Mouse (Mus musculus) neural tube, embryonic 12.5 days (tissue): ENCODE measurements at regions not wholly inside any gene's neighbourhood (a gene's known extent, or its start where the extent isn't known, plus 50 kb on each side); places are given as distances from the start of the nearest gene placed in this dataset.

Experiments
- ATAC-seq: fragments of 200-750 bp; cut with Nextera tagmentation; 2 replicates; pipeline ENCODE4 v1.8.0; 2017; ENCODE audit warnings: low read depth, mild to moderate bottlenecking, moderate TSS enrichment, moderate library complexity; ENCODE audit not compliant: low FRiP score
- H3K27ac ChIP-seq: fragments of 300-500 bp; sonication (generic); 2 replicates; pipeline ENCODE4 v1.5.1; 2016
- H3K27me3 ChIP-seq: fragments of 300-500 bp; sonication (generic); replicated peaks from 2 replicates; pipeline ENCODE4 v1.6.1; 2016; ENCODE audit warnings: mild to moderate bottlenecking
- H3K36me3 ChIP-seq: fragments of 300-500 bp; sonication (generic); 2 replicates; pipeline ENCODE4 v1.6.1; 2016; ENCODE audit warnings: mild to moderate bottlenecking
- H3K4me1 ChIP-seq: fragments of 300-500 bp; sonication (generic); 2 replicates; pipeline ENCODE4 v1.6.1; 2016
- H3K4me2 ChIP-seq: fragments of 300-500 bp; sonication (generic); replicated peaks from 2 replicates; pipeline ENCODE4 v1.6.1; 2016; ENCODE audit warnings: mild to moderate bottlenecking
- H3K4me3 ChIP-seq: fragments of 300-500 bp; sonication (generic); 2 replicates; pipeline ENCODE4 v1.5.1; 2016
- H3K9ac ChIP-seq: fragments of 300-500 bp; sonication (generic); 2 replicates; pipeline ENCODE4 v1.6.1; 2016; ENCODE audit warnings: mild to moderate bottlenecking
- H3K9me3 ChIP-seq: fragments of 300-500 bp; sonication (generic); 2 replicates; pipeline ENCODE4 v1.6.1; 2016; ENCODE audit warnings: mild to moderate bottlenecking
- WGBS: fragments of 180-500 bp; shearing (Covaris S2); methylation state at CpG from one replicate; pipeline ENCODE4 v1.1.7; 2016; 5-methylcytosine and 5-hydroxymethylcytosine counted together

DNA sequence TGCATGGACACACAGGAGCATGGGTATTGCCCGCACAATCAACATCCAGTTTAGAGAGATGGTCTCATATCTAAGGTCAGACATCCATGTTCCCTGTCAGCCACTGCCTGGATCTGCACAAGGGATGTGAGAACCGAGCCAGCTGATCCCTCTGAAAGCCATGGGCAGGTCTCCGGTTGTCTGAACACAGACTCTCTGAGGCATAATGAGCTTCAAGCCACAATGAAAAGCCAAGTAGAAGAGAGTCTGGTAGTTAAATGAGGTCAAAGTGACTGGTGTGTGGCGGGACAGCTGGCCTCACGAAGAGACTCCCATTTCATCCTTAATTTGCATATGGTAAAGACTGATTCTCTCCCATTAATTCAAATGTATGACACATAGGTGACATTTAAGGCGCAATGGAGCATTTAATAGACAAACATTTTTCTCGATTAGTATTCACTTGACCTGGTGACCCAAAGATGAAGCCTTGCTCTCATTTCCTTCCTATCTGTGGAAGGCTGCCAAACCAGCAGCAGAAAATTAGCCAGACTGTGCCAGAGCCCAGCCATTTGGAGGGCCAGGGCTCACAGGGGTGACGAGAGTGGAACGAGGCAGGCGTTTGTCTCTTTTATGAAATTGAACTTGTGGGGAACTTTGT lies 132.2 kb downstream of the Rpl14 start:
- Histone ChIP-seq H3K9me3 (no peaks in the 10 kb centered on the region), H3K4me2 (no peak overlapping the region), H3K36me3 (no peaks in the 10 kb centered on the region), H3K4me3 (no peak overlapping the region), H3K27me3 (no peaks in the 10 kb centered on the region), H3K9ac (no peak overlapping the region), H3K4me1 (peaks cover 16% of the 10 kb centered on the region), H3K27ac (no peak overlapping the region)
- WGBS = 46% methylated on average over 10 of the region's 10 CpGs
- ATAC-seq = peak; percentile 75

GRCm38 (mm10) chr9:120706562-120707198 lies 135.4 kb downstream of the Rpl14 start:
- H3K27ac ChIP-seq = no peak overlapping the region
- no peaks in the 10 kb centered on the region for H3K36me3 ChIP-seq
- H3K9ac ChIP-seq = no peak overlapping the region
- peaks cover 7% of the 10 kb centered on the region; the same call in 1 of the 2 replicates for H3K9me3 ChIP-seq
- ATAC-seq = no peak
- WGBS = 71% methylated on average over 9 of the region's 9 CpGs
- peaks cover 23% of the 10 kb centered on the region for H3K4me1 ChIP-seq
- H3K4me3 ChIP-seq = no peak overlapping the region
- no peak overlapping the region for H3K4me2 ChIP-seq
- no peaks in the 10 kb centered on the region for H3K27me3 ChIP-seq

- Histone ChIP-seq H3K4me3 (no peak overlapping the region), H3K27me3 (no peaks in the 10 kb centered on the region), H3K9me3 (peaks cover 7% of the 10 kb centered on the region; the same call in 1 of the 2 replicates), H3K36me3 (no peaks in the 10 kb centered on the region), H3K4me1 (peaks cover 16% of the 10 kb centered on the region), H3K4me2 (peak overlapping the region; percentile 40), H3K9ac (no peak overlapping the region), H3K27ac (no peak overlapping the region)
- ATAC-seq = no peak
- WGBS = 28% methylated on average over 11 of the region's 11 CpGs
These were observed 137.3 kb downstream of the Rpl14 start for GRCm38 (mm10) chr9:120708507-120708906.

DNA sequence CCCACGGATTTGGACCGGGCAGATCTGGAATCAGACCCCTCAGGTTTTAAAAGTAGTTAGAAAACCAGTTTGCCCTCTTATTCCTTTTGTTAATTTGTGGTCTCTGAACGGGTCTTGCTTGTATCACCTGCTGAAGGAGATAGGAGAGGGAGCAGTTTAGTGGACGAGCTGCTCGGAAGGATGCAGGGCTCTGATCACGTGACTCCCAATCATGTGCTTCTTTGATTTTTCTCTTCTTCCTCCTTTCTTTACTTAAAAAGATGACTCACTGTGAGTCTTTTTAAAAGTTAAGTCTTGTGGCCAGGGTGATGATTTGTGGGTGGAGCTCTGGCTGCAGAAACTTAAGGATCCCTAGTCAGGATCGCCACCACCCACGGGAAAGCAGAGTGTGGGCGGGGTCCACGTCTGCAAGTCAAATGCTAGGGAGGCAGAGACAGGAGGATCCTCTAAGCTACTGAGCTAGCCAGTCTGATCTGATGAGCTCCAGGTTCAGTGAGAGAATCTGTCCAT lies 138.0 kb downstream of the Rpl14 start:
- 0 out of 2 replicates have a peak overlapping the region, but pooled peaks have one; percentile 40 for H3K4me2 ChIP-seq
- no peak overlapping the region for H3K27ac ChIP-seq
- ATAC-seq = no peak
- 76% methylated on average over 10 of the region's 10 CpGs for WGBS
- H3K9me3 ChIP-seq = peaks cover 7% of the 10 kb centered on the region; the same call in 1 of the 2 replicates
- H3K4me1 ChIP-seq = peaks cover 14% of the 10 kb centered on the region
- no peak overlapping the region for H3K4me3 ChIP-seq
- H3K36me3 ChIP-seq = no peaks in the 10 kb centered on the region
- no peak overlapping the region for H3K9ac ChIP-seq
- H3K27me3 ChIP-seq = no peaks in the 10 kb centered on the region

DNA sequence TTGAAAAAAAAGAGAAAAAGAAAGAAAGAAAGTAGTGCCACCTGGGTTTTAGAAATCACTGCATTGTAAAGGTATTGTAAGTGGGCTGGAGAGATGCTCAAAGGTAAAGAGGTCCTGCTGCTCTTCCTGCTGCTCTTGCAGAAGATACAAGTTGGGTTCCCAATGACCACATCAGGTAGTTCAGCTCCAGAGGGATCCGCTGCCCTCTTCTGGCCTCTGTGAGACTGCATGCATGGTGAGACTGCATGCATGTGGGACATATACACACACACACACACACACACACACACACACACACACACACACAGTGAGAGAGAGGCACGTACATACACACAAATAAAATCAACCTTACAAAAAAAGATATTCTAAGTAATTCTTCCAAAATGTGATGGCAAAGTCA lies 141.7 kb downstream of the Rpl14 start:
- peaks cover 7% of the 10 kb centered on the region; the same call in 1 of the 2 replicates for H3K9me3 ChIP-seq
- H3K4me3 ChIP-seq = no peak overlapping the region
- H3K36me3 ChIP-seq = no peaks in the 10 kb centered on the region
- H3K27ac ChIP-seq = no peak overlapping the region
- peaks cover 11% of the 10 kb centered on the region for H3K4me1 ChIP-seq
- no peaks in the 10 kb centered on the region for H3K27me3 ChIP-seq
- no peak overlapping the region for H3K4me2 ChIP-seq
- H3K9ac ChIP-seq = no peak overlapping the region
- ATAC-seq = no peak
- WGBS = 100% methylated on average over 2 of the region's 2 CpGs

- no peak overlapping the region for H3K4me3 ChIP-seq
- no peak overlapping the region for H3K27ac ChIP-seq
- no peak for ATAC-seq
- no peak overlapping the region for H3K4me2 ChIP-seq
- no peaks in the 10 kb centered on the region for H3K36me3 ChIP-seq
- no peaks in the 10 kb centered on the region for H3K27me3 ChIP-seq
- no peak overlapping the region for H3K9ac ChIP-seq
- no peaks in the 10 kb centered on the region for H3K4me1 ChIP-seq
- WGBS = 85% methylated on average over 7 of the region's 7 CpGs
- peaks cover 7% of the 10 kb centered on the region; the same call in 1 of the 2 replicates for H3K9me3 ChIP-seq
These were observed 144.4 kb downstream of the Rpl14 start for GRCm38 (mm10) chr9:120715665-120716121.

DNA sequence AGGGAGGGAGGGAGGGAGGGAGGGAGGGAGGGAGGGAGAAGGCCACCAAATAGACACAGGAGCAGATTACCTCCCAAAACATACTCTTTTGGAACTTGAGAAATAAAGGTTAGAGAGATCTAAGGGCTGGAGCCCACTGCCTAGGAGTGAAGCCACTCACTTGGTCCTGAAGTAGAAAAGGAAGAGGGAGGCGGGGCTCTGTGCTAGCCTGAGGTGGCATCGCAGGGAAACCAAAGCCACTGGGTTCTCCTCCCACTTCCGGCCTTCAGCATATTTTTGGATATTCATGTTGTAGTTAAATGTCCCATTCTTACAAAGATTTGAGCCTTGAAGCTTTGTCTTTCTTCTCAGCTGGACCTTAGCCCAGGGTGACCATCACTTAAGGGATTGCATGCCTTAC lies 147.6 kb downstream of the Rpl14 start:
- Histone ChIP-seq H3K4me2 (no peak overlapping the region), H3K9ac (no peak overlapping the region), H3K36me3 (no peaks in the 10 kb centered on the region), H3K4me1 (no peaks in the 10 kb centered on the region), H3K9me3 (no peaks in the 10 kb centered on the region), H3K4me3 (no peak overlapping the region), H3K27me3 (no peaks in the 10 kb centered on the region), H3K27ac (no peak overlapping the region)
- ATAC-seq = no peak
- 90% methylated on average over 3 of the region's 3 CpGs for WGBS

- Histone ChIP-seq H3K9ac (no peak overlapping the region), H3K36me3 (no peaks in the 10 kb centered on the region), H3K27ac (no peak overlapping the region), H3K4me1 (no peaks in the 10 kb centered on the region), H3K4me2 (no peak overlapping the region), H3K27me3 (no peaks in the 10 kb centered on the region), H3K9me3 (0 out of 2 replicates have a peak, but pooled peaks cover under 1% of the 10 kb centered on the region), H3K4me3 (no peak overlapping the region)
- ATAC-seq = no peak
- WGBS = 89% methylated on average over 9 of the region's 9 CpGs
These were observed 150.3 kb downstream of the Rpl14 start for GRCm38 (mm10) chr9:120721451-120722123.

- Histone ChIP-seq H3K4me1 (no peaks in the 10 kb centered on the region), H3K9ac (no peak overlapping the region), H3K9me3 (0 out of 2 replicates have a peak, but pooled peaks cover 7% of the 10 kb centered on the region), H3K4me3 (no peak overlapping the region), H3K36me3 (no peaks in the 10 kb centered on the region), H3K27me3 (no peaks in the 10 kb centered on the region), H3K27ac (no peak overlapping the region), H3K4me2 (no peak overlapping the region)
- 78% methylated on average over 5 of the region's 5 CpGs for WGBS
- ATAC-seq = no peak
These were observed 151.8 kb downstream of the Rpl14 start for GRCm38 (mm10) chr9:120723026-120723425.

GRCm38 (mm10) chr9:120731952-120732622 lies 160.8 kb downstream of the Rpl14 start:
- WGBS = 39% methylated on average over 8 of the region's 8 CpGs
- Histone ChIP-seq H3K27ac (no peak overlapping the region), H3K36me3 (no peaks in the 10 kb centered on the region), H3K9me3 (0 out of 2 replicates have a peak, but pooled peaks cover 1% of the 10 kb centered on the region), H3K27me3 (no peaks in the 10 kb centered on the region), H3K9ac (no peak overlapping the region), H3K4me2 (no peak overlapping the region), H3K4me3 (no peak overlapping the region), H3K4me1 (peaks cover 37% of the 10 kb centered on the region)
- ATAC-seq = no peak

DNA sequence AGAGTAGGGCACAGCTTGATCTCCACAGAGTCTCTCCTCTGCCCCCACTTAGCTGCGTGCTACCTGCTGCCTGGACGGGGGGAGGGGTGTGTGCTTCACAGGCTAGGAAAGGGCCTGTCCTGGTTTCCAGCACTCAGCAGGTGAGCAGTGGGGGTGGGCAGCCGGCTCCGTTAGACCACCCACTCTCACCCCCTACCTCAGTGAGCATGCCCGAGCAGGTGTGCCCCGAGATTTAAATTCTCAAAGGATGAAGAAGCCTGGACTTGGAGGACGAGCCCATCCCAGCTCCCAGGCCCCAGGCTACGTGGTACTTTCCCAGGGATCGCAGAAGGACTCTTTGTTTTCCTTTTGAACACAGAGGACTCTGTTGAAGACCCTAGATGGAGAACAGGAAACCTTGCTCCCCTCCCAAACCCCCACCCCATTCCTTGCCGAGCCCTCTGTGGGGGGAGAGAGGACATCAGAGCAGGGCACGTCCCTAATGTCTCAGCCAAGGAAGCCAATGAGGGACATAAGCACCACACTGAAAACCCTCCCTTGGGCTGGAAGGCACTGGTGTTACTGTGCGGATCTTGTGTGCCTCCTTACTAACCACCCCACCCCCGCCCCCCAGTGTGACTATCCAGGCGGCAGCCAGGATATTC lies 161.5 kb downstream of the Rpl14 start:
- Histone ChIP-seq H3K9ac (no peak overlapping the region), H3K27me3 (no peaks in the 10 kb centered on the region), H3K27ac (no peak overlapping the region), H3K4me2 (no peak overlapping the region), H3K4me3 (no peak overlapping the region), H3K4me1 (peaks cover 38% of the 10 kb centered on the region), H3K9me3 (no peaks in the 10 kb centered on the region), H3K36me3 (no peaks in the 10 kb centered on the region)
- 0 out of 2 replicates have a peak, but pooled peaks have one; percentile 29 for ATAC-seq
- 26% methylated on average over 14 of the region's 14 CpGs for whole genome bisulfite sequencing
